Mouse (Mus musculus): Measurements from ENCODE around the gene Nos1ap.

The Nos1ap gene

DNA sequence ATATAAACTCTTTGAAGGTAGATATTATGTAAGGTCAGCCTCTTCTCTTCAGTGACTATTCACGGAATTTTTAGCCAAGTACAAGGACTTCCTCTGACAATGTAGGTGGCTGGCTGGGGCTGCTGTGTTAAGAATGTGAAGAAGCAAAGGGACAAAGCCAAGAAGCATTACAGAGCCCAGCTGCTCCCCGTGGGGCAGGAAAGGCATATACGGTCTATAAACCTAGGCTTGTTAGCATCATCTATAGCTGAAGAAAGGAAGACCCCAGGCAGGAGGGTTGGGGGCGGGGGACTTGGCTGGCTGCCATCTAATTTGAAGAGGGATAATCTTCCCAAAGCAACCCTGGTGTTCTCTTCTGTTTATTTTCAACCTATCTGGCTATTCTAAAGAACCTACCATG lies 180.6 kb downstream of the Nos1ap start:
- DNase-seq = no peak

DNA sequence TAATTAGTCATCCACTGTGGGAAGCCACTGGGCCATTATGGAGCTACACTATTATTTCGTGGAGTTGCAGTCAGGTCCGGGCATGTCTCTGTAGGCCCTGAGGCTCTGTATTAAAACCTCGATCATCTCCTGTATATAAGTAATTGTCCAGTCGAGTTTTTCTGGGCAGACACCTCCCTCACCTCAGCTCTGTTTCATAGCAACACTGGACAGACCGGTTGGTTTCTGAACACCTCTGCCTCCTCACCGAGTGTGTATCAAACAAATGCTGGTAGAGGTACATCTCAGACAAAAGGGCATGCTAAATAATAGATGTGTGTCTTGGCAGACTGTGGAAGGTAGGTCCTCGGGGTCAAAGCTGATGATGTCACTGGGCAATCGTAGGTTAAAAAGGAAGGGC lies 182.7 kb downstream of the Nos1ap start:
- no peak for DNase-seq

DNA sequence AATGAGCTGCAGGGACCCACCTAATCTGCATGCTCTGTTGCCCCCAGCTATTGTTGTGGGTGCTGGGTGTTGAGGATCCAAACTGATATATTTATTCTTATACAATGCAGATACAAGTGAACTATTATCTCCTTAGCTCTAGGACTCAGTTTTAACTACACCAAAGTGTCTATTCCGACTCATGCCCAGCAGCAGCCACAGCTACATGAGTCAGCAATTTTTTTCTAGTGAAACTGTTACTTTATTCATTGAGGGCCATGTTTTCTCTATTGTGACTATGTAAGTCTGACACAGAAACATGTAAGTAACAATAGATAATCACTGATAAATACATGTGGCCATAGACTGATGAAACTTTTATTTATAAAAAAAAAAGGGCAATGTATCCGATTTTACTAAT lies 184.5 kb downstream of the Nos1ap start:
- no peak for DNase-seq

DNA sequence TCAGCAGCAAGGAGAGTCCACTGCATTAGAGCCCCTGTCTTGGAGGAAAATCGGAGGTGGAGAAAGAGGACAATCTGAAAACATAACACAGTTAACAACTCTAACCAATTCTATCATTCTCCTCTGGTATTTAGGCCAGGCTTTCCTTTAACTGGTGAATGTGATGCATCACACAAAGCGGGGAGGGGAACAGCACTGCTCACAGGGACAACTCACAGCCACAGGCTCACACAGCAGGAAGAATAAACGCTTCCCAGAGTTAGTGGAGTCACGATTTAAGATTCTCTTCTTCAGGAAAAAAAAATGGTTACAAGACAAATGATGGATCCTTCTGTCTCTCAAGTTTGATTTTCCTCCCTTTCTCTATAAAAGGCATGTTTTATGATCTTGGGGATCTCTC lies 187.0 kb downstream of the Nos1ap start:
- no peak for DNase-seq

DNA sequence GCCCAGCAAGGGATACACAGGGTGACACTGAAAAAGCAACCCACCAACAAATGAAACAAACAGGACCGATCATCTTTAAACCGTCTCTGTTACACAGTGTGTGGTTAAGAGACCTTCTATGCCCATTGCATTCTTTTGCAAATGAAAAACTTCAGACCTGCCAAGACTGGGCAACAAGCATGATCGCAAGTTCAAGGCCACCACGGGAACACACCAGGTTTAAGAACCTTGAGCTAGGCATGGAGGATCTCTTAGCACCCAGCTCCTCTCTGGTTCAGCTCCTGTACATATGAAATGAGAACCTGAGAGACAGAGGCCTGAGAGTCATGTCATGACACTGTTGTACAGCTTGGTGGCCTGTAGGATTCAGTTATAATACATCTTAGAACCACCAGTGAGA lies 190.8 kb downstream of the Nos1ap start:
- DNase-seq = no peak

DNA sequence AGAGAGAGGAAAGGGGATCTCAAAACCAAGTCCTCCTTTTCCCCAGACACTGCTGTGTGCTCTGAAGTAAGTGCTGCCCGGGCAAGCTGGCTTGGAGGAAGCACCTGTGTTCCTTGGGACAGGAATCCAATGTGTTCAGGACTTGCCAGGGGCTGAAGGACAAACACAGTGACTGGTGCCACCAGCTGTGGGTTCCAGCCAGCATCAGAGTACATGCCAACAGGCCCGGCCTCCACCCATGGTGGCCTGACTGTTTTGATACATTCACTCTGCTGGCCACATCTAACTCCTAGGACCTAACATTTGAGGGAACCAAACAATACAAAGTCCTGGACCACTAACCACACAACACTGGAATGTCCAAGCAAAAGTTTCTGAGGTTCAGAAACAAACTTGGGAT lies 194.6 kb downstream of the Nos1ap start:
- peak; percentile 56 to 65 for DNase-seq

DNA sequence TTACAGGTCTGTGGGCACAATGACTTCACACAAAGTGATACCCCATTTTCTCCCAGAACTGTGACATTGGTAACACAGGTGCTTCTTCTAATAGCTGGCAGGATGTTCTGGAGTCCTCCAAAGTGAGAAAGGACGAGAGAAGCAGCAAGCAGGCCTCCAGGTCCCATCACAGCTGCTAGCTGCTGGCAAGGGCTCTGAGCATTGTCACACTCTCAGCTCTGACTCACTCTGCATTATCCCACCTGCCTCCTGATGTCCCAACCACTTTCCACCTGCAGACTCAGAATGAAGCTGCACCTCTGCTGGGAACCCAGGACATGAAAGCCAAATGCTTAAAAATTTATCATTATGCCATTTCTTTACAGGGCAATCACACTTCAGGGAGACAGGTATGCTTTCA lies 195.0 kb downstream of the Nos1ap start:
- no peak for DNase-seq

DNA sequence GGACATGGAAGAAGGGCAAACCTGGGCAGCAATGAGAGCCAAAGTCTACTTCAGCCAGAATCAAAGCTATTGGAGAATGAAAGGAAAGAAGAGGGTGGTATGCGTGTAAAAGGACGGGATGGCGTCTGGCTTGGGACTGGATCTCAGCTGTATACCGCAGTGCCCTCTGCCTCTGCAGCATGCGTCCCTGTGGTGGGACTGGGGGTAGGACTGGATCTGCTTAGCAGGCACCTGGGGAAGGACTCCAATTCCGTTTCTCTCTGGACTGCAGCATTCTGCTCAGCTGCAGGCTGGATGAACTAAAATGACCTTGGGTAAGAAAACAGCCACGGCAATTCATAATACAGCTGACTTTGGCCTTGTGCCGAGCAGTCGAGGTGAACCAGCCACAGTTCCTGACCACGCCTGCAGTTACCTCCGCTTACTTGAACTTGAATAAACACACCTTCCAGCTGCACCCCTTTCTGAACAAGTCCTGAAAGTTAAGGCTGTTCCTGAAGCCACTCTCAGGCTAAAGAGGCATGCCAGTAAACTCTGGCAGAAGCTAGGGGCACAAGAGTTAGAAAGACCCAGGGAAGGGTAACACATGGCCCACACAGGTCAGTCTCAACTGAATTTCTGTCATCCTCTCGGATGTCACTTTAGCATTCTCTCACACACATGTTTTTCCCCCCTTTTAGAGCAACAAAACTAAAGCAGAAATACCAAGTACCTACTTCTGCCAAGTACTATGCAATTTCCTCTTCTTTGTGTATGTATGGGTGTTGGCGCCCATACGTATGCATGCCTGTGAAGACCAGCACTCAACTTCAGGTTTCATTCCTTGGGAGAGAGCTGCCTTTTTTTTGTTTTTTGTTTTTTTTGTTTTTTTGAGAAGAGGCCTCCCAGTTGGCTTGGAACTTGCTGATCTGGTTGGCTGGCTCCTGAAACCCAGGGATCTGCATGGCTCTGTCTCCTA lies 196.6 kb downstream of the Nos1ap start:
- peak; percentile 90 to 91 for DNase-seq

DNA sequence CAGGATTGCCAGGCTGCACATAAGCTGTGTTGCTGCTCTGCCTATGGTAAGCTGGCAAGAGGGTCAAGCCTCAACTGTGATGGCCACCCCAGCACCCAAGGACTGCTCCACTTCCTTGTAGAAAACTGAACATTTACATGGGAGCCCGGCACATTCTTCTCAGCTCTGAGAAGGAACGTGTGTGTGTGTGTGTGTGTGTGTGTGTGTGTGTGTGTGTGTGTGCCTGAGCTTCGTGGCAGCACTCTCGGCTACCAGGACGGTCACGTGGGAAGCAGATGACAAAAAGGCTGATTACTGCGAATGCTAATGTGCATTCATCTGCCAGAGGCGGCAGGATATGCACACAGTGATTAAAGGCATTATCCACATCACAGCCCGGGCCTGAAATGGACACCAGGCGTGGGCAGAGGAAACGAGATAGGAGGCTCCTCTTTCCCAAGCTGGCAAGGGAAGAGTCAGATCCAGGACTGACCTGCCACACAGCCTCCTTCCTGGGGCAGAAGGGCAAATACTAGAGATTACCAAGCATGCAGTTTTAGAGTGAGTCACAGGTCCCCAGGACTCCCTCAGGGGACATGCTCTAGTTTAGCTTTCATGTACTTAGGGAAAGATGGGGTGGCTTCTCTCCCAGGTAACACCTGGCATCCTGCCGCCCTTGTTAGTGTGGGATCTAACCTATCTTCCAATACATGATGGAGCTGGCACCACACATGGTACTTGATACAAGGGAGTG lies 202.3 kb downstream of the Nos1ap start:
- peak; percentile 43 to 44 for DNase-seq

DNA sequence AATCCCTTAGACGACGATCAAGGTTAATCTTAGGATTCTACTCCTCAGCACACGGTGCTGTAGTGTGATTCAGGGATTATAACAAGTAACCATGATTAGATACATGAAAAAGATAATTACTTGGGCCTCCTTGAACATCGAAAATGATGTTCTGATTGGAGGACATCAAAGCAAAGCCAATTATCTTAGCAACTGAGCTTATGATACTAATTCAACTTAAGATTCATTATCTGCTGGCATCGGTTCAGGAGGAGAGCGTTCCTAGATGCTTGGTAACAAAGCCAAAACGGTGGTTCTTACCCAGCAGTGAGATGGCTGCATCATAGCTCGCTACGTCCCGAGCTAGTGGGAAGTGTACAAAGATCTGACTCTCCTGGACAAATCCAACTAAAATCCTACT lies 204.2 kb downstream of the Nos1ap start:
- no peak for DNase-seq

DNA sequence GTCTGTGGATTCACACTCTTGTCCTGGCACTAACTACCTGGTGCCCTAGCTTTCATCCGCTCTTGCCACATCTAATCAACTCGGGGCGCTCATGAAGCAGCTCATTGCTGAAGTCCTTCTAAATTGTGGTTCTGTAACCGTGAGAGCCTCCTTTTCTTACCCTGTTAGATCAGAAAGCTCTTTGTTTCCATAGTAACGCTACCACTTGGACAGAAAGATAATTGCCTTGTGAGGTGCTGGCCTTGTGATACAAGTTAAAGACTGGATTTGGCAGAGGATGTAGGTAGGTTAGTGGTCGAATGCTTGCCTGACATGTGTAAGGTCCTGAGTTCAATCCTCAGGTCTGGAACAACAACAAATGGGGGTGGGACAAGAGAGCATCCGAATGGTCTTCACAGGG lies 206.1 kb downstream of the Nos1ap start:
- no peak for DNase-seq

DNA sequence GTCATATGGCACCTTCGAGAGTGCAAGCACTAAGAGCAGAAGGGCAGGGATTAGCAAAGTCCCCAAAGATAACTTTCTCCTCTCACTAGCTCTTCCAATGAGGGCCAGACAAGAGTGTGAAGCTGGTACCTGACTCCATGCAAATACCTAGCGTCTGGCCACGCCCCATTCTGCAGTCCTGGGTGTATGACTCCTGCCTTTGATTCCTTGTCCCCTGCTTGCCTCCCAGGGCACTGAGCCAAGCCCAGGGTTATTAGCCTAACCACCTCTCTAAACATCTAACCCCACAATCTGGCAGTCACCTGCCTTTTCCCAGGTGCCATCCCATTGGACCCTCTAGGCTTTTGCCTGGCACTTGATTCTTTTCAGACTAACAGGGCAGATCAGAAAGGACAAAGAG lies 208.2 kb downstream of the Nos1ap start:
- peak; percentile 42 to 60 for DNase-seq

DNA sequence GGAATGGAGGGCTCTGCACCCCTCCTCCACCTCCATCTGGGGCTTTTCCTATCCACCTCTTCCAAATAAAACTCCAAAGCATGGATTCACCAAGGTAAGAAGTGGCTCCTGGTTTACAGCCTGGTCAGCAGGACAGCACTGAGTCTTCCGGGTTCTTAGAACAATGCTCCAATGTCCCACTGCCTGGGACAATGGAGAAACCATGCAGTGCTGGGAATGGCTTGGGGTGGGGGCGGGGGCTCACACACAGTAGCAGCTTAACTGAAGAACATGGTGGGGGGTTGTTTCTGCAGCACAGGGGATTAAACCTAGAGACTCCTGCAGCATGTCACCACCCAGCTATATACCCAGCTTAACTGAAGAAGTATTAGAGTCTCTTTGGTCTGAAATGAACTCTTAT lies 209.2 kb downstream of the Nos1ap start:
- DNase-seq = no peak

DNA sequence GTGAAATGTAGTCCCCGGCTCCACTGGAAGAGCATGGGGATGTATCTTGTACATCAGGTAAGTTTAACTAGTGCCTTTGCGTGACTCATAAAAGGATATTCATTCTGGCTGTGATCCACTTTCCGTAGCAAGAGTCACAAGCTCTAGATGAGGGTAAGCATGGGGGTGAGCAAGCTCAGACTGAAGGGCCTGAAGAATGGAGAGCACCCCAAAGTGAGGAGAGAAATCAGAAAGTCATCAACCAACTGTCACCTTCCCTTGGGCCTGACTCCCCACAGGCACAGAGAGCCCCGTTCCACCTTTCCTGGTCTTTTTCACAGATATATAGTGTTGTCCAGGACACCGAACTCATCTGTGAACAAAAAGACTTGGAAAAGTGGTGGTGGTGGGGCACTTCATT lies 213.9 kb downstream of the Nos1ap start:
- no peak for DNase-seq

DNA sequence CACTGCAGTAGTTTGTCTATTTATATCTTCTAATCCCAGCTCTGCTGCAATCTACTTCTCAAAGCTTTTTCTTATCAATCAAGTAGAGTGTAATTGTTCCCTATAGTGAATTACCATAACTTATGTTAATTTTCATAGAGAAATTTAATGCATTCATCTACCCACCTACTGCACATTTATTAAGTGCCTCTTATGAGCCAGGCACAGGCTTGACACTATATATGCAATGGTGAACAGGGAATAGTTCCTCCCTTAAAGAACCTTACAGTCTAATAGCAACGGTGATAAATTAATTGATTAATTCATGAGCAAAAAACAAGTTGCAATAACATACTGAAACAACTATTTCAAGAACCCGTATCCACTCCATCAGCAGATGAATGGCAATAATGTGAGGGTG lies 215.9 kb downstream of the Nos1ap start:
- no peak for DNase-seq

DNA sequence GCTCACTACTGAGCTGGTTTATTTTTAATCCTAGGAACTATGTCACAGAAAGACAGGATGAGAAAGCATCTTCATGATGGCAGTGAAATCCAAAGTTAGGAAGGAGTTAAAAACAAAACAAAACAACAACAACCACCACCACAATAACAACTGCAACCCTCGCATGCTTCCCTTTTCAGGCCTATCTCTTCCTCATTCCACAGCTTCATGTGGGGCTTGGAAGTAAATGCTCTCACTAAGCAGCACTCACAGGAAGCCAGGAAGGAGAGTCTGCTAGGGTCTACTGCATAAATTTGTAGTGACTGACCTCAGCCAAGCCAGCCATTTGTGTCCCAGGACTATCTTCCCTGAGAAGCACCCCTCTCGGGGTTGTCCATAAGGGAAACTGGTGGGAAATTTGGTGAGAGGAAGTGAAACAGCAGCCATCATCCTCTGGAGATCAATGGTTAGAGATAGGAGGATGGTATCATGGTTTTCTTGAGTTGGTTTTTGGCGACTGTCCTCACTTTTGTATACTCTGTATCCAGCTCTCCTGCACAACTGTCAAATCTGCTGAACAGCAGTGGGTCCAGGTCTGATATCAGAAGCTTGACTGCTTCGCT lies 218.4 kb downstream of the Nos1ap start:
- no peak for DNase-seq

DNA sequence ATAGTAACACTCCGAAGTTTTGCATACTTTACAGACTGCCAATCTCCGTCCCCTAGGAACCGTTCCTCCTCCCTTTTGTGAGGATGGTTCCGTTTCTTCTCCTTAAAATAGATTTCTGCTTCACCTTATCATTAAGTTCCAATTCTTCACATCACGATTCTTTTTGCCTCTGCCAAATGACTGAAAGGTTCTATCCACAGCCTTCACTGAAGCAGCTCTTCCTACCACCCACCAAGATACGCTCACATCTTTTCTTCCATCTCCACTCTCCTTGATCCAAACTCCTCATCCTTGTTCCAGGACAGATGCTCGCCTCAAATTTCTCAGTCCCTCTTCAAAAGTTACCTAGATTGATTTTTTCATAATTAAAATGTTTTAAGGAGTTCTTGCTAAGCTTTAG lies 220.8 kb downstream of the Nos1ap start:
- no peak for DNase-seq

DNA sequence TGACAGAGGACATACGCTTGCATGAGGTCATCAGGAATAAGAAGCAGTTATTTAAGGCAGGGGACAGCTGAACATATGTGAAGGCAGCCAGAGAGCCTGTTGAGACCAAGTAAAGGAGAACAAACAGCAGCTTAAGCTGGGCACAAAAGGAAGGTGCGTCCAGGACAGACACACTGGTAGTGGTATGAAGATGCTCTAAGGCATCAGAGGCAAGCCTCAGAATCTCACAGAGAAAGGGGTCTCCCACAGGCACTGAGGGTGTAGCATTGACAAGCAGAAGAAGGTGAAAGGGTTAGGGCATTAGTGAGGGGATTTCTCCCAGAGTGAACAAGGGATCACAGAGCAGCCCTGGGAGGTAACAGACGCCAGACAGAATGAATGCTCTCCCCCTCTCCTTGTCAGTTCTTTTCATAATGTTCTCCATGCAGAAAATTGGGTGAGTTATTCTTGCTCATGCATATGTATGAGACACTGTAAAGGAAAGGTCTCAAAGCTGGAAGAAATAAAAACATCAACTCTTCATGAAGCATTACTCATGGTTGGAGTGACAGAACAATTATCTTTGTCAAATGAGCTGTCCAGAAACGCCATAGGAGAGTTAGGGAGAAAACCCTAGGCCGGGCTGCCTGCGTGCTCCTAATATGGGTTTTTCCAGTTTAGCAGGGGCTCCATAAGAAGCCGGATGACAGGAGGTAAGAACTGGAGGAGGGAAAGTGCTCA lies 222.5 kb downstream of the Nos1ap start:
- no peak for DNase-seq

DNA sequence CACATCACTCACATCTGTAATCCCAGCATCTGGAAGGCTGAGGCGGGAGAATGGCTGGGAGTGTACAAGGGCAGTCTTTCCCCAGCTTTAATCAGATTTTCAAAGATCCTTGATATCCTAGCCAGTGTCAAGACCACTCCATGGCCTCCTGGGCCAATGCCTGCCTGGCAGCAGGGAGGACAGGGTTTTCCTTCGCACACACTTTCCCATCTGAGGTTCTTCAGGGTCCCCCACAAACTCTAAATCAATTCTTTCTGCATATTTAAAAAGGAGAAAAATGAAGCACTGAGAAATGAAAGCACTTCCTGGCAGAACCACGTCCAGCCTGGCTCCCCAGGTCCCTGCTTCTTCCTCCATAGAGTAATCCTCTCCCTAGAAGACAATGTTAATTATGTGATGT lies 225.9 kb downstream of the Nos1ap start:
- no peak for DNase-seq

DNA sequence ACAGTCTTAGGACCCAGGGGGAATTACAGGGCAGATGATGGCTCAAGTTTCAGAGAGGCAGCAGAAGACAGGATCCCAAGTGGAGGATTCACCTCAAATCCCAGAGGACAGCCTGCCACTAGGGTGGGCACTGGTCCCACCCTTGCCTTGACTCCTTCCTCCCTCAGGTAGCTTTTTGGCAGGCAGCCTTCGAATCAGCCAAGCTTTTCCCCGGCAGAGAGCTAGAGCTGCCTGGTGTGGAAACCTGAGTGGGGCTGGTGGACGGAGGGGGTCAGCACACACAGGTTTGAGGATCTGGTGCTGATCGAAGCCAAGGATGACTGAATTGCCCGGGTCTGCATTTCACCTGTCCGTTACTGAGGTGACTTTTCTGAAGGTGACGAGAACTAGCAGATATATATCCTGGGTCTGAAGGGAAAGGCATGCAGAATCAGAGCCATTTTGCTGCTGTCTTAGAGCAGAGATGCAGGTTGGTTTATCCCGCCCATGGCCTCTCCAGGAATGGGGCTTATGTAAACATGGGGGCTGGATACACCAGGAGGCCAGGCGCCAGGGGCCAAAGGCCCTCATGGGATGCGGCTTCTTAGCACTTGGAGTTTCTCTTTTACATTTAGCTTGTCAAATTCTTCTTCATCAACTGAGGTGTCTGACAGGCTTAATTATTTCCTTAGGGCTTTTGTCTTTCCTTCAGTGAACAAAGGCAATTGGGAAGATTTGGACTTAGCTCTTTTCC lies 229.3 kb downstream of the Nos1ap start:
- peak; percentile 4 for DNase-seq

DNA sequence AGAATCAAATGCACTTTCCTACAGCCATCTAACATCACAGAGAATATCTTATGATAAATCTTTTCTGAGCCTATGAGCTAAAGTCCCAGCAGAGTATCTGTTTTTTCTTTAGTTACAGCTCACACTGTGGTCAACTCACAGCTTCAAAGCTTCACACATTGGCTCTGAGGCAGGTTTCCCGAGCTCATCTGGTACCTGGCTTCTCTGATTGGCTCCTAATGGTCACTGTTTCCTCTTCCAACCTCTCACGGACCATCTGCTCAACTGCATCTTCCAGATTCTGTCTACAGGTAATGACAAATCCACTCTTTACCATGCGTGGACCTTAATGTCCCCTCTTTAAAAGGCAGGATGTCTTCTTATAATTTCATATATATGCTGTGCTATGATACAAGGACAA lies 236.3 kb downstream of the Nos1ap start:
- no peak for DNase-seq

DNA sequence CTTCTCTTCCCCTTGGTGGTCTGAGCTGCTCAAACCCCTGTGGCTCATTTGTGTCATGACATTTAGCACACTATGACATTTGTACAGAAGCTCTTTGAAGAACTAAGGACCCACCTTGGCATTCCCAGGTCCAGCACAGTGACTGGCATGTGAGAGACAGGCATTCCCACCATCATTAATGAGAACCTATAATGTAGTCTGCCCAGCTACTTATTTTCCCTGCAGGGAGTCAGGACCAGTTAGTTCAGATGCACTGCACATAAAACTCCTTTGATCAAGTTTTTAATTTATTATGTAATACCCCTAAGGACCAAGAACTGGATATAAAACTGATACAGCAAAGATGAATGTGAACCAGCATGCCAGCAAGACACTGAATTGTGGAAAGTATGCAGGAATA lies 238.6 kb downstream of the Nos1ap start:
- no peak for DNase-seq
